In genomic region chr5:121510009-121510408, GRCm38 (mm10) we compare ENCODE assay signal across 30 mouse cellular contexts. TPM values are rescaled to one million over a fixed set of nuclear protein-coding genes. Genes with fewer than 3 reads are reported as not detected.
DNase-seq lines count a peak whose midpoint lies in the region; ATAC-seq and TF ChIP-seq lines count a peak whose summit lies in the region.
"Had no signal": no experiment of that assay in that cellular context is flagged by ENCODE, and none has a peak within 500 bp of the region (broad histone marks: within the 10 kb centered on the region; RNA-seq: fewer than 3 reads in every experiment).

No protein-coding gene starts in this region.

- H3K4me1 ChIP-seq in intestine, embryonic 15.5 days (replicated peaks): no peaks in the 10 kb centered on the region
- H3K4me1 ChIP-seq in intestine, postnatal 0 days (replicated peaks; ENCODE audit: control insufficient read depth, insufficient read depth, low read length): no peaks in the 10 kb centered on the region
- H3K4me1 ChIP-seq in small intestine, adult 2 months (ENCODE audit: control insufficient read depth, insufficient read depth, insufficient read length, low read length): peaks cover 9% of the 10 kb centered on the region; the same call in 1 of the 2 replicates
- H3K4me1 ChIP-seq: embryonic facial prominence, embryonic 13.5 days; embryonic facial prominence, embryonic 15.5 days; forebrain, embryonic 10.5 days; forebrain, embryonic 12.5 days had no signal

- no peaks in the 10 kb centered on the region for H3K27me3 ChIP-seq in intestine, embryonic 15.5 days (replicated peaks)
- no peaks in the 10 kb centered on the region for H3K27me3 ChIP-seq in intestine, postnatal 0 days (replicated peaks; ENCODE audit: control insufficient read depth, insufficient read depth, low read length)
- H3K27me3 ChIP-seq in small intestine, adult 2 months (ENCODE audit: control insufficient read depth, insufficient read depth, low read length): no peaks in the 10 kb centered on the region
- H3K27me3 ChIP-seq: embryonic facial prominence, embryonic 13.5 days; embryonic facial prominence, embryonic 15.5 days; forebrain, embryonic 12.5 days had no signal

- WGBS in intestine, embryonic 15.5 days: 67% methylated on average over 7 of the region's 7 CpGs
- WGBS in intestine, postnatal 0 days: 46% methylated on average over 7 of the region's 7 CpGs
- 37% methylated on average over 7 of the region's 7 CpGs for WGBS in small intestine, adult 2 months

- H3K27ac ChIP-seq in intestine, embryonic 15.5 days: peak overlapping the region; percentile 17; the same call in 1 of the 2 replicates
- no peak overlapping the region for H3K27ac ChIP-seq in intestine, postnatal 0 days (ENCODE audit: low read depth, low read length)
- peak overlapping the region; percentile 83 for H3K27ac ChIP-seq in small intestine, adult 2 months (ENCODE audit: insufficient read depth, low read depth, low read length)
- H3K27ac ChIP-seq: embryonic facial prominence, embryonic 13.5 days; embryonic facial prominence, embryonic 15.5 days; forebrain, embryonic 10.5 days; forebrain, embryonic 12.5 days had no signal

- TF ChIP-seq POLR2A in small intestine, adult 2 months (IDR thresholded peaks at IDR 0.05; ENCODE audit: low read depth, low read length): no peak

- no peaks in the 10 kb centered on the region for H3K36me3 ChIP-seq in intestine, embryonic 15.5 days
- H3K36me3 ChIP-seq in intestine, postnatal 0 days (ENCODE audit: control insufficient read depth, insufficient read depth): no peaks in the 10 kb centered on the region
- no peaks in the 10 kb centered on the region for H3K36me3 ChIP-seq in small intestine, adult 2 months (ENCODE audit: control insufficient read depth, insufficient read depth, low read length)
- H3K36me3 ChIP-seq: embryonic facial prominence, embryonic 13.5 days; embryonic facial prominence, embryonic 15.5 days; forebrain, embryonic 10.5 days; forebrain, embryonic 12.5 days; G1E had no signal

- intact Hi-C loops in gastrocnemius, postnatal 14 days (cut with DNase I; ENCODE audit: low total_unique reads): no loop called here

- no peak overlapping the region for H3K4me2 ChIP-seq in intestine, embryonic 15.5 days (replicated peaks)
- no peak overlapping the region for H3K4me2 ChIP-seq in intestine, postnatal 0 days (replicated peaks; ENCODE audit: low read depth)
- H3K4me2 ChIP-seq: embryonic facial prominence, embryonic 13.5 days; embryonic facial prominence, embryonic 15.5 days; forebrain, embryonic 12.5 days had no signal

- peak; percentile 82 for ATAC-seq in intestine, embryonic 15.5 days
- peak; percentile 92 for ATAC-seq in intestine, postnatal 0 days
- ATAC-seq: CD4-positive, CD25-positive, alpha-beta regulatory T cell, adult 4 months; forebrain, embryonic 14.5 days; forebrain, embryonic 16.5 days had no signal

- H3K9me3 ChIP-seq in intestine, embryonic 15.5 days: no peaks in the 10 kb centered on the region
- no peaks in the 10 kb centered on the region for H3K9me3 ChIP-seq in intestine, postnatal 0 days (ENCODE audit: control insufficient read depth)
- H3K9me3 ChIP-seq: embryonic facial prominence, embryonic 13.5 days; embryonic facial prominence, embryonic 15.5 days; forebrain, embryonic 10.5 days; forebrain, embryonic 12.5 days; G1E had no signal

- no peak overlapping the region for H3K9ac ChIP-seq in intestine, embryonic 15.5 days
- no peak overlapping the region for H3K9ac ChIP-seq in intestine, postnatal 0 days (ENCODE audit: low read depth, low read length)
- H3K9ac ChIP-seq: embryonic facial prominence, embryonic 13.5 days; embryonic facial prominence, embryonic 15.5 days; forebrain, embryonic 12.5 days had no signal

- TF ChIP-seq CTCF in intestine, postnatal 0 days (IDR thresholded peaks at IDR 0.05; ENCODE audit: low read depth): no peak
- TF ChIP-seq CTCF in small intestine, adult 2 months (IDR thresholded peaks at IDR 0.05; ENCODE audit: extremely low read depth, insufficient read length, insufficient replicate concordance, low read depth, low read length): no peak

- H3K4me3 ChIP-seq in intestine, embryonic 15.5 days (replicated peaks): no peak overlapping the region
- no peak overlapping the region for H3K4me3 ChIP-seq in intestine, postnatal 0 days (ENCODE audit: low read depth, low read length)
- H3K4me3 ChIP-seq in small intestine, adult 2 months (ENCODE audit: low read depth, low read length): no peak overlapping the region
- H3K4me3 ChIP-seq: embryonic facial prominence, embryonic 13.5 days; embryonic facial prominence, embryonic 15.5 days; erythroblast, embryonic 14.5 days; forebrain, embryonic 10.5 days; forebrain, embryonic 12.5 days had no signal

- no peak for DNase-seq in gastrocnemius, postnatal 14 days
- no peak for DNase-seq in layer of hippocampus, adult 9-11 months
- DNase-seq in layer of hippocampus, postnatal 36 days: no peak
- DNase-seq: adrenal gland, adult 2 months; adrenal gland, postnatal 10 days; adrenal gland, postnatal 25 days; B cell, adult 2 months; cerebellum, adult 11 months; cerebellum, adult 18-20 months; cerebellum, adult 8-10 months; cerebellum, adult 9-11 months; cerebellum, postnatal 14 days; cerebellum, postnatal 36 days; embryo, embryonic 11 days had no signal

RNA-seq across cellular contexts. Expression of gene Adam1b, which starts 6.8 kb away (rescaled TPM):
- 0.08 TPM in 1 of 2 replicates, not detected in the other for polyA plus RNA-seq in intestine, embryonic 15.5 days (2015; fragmentation: Nextera tagmentation; extraction: Ambion mirVana)
- polyA plus RNA-seq in intestine, postnatal 0 days (2015; fragmentation: Nextera tagmentation; extraction: Ambion mirVana): 0.04 TPM in 1 of 2 replicates, not detected in the other
- polyA plus RNA-seq in small intestine, adult 2 months (2012; rRNA removed): not detected in 2 replicates
- not detected for total RNA-seq in gastrocnemius, postnatal 14 days (2021)
- total RNA-seq in layer of hippocampus, postnatal 36 days (2021): under 1 TPM; 0.13 to 0.15 TPM
- total RNA-seq: adrenal gland, adult 2 months; adrenal gland, postnatal 10 days; adrenal gland, postnatal 25 days; adrenal gland, postnatal 4 days; G1E had no signal
- polyA plus RNA-seq: adrenal gland, adult 2 months; brain, embryonic 14.5 days; CD4-positive, CD25-positive, alpha-beta regulatory T cell, adult 4 months; embryonic facial prominence, embryonic 11.5 days; embryonic facial prominence, embryonic 13.5 days; embryonic facial prominence, embryonic 15.5 days; erythroblast, embryonic 14.5 days; forebrain, embryonic 10.5 days; forebrain, embryonic 14.5 days; G1E had no signal

RNA-seq across cellular contexts. Expression of gene Adam1a, which starts 35.3 kb away (rescaled TPM):
- 0.77 and 1.2 TPM in 2 replicates for polyA plus RNA-seq in intestine, embryonic 15.5 days (2015; fragmentation: Nextera tagmentation; extraction: Ambion mirVana)
- polyA plus RNA-seq in intestine, postnatal 0 days (2015; fragmentation: Nextera tagmentation; extraction: Ambion mirVana): 0.39 and 0.51 TPM in 2 replicates
- 1.9 and 3.7 TPM in 2 replicates for polyA plus RNA-seq in small intestine, adult 2 months (2012; rRNA removed)
- 1 to 10 TPM; 1.5 TPM for total RNA-seq in gastrocnemius, postnatal 14 days (2021)
- total RNA-seq in layer of hippocampus, postnatal 36 days (2021): 10 to 100 TPM; 17.3 to 19.8 TPM

RNA-seq across cellular contexts. Expression of gene Gm42878, which starts 35.3 kb away (rescaled TPM):
- not detected in 2 replicates for polyA plus RNA-seq in intestine, embryonic 15.5 days (2015; fragmentation: Nextera tagmentation; extraction: Ambion mirVana)
- not detected in 2 replicates for polyA plus RNA-seq in intestine, postnatal 0 days (2015; fragmentation: Nextera tagmentation; extraction: Ambion mirVana)
- not detected in 2 replicates for polyA plus RNA-seq in small intestine, adult 2 months (2012; rRNA removed)
- not detected for total RNA-seq in gastrocnemius, postnatal 14 days (2021)
- total RNA-seq in layer of hippocampus, postnatal 36 days (2021): 1 to 10 TPM in 1 of 2 experiments, not detected in 1; 2.3 TPM
- total RNA-seq: adrenal gland, adult 2 months; adrenal gland, postnatal 25 days; adrenal gland, postnatal 4 days; common myeloid progenitor, adult 5-6 weeks; G1E had no signal
- polyA plus RNA-seq: adrenal gland, adult 2 months; CD4-positive, CD25-positive, alpha-beta regulatory T cell, adult 4 months; embryonic facial prominence, embryonic 11.5 days; embryonic facial prominence, embryonic 13.5 days; embryonic facial prominence, embryonic 15.5 days; erythroblast, embryonic 14.5 days; forebrain, embryonic 10.5 days; forebrain, embryonic 12.5 days; forebrain, embryonic 14.5 days; forebrain, embryonic 16.5 days; G1E had no signal

RNA-seq across cellular contexts. Expression of gene Mapkapk5, which starts 35.7 kb away (rescaled TPM):
- polyA plus RNA-seq in intestine, embryonic 15.5 days (2015; fragmentation: Nextera tagmentation; extraction: Ambion mirVana): 45.5 and 50.7 TPM in 2 replicates
- 36.7 and 36.9 TPM in 2 replicates for polyA plus RNA-seq in intestine, postnatal 0 days (2015; fragmentation: Nextera tagmentation; extraction: Ambion mirVana)
- polyA plus RNA-seq in small intestine, adult 2 months (2012; rRNA removed): 20.4 and 36.5 TPM in 2 replicates
- 10 to 100 TPM; 57.3 to 64.1 TPM for total RNA-seq in gastrocnemius, postnatal 14 days (2021)
- total RNA-seq in layer of hippocampus, postnatal 36 days (2021): 10 to 100 TPM; 75.1 to 83.8 TPM

RNA-seq across cellular contexts. Expression of gene Erp29, which starts 57.7 kb away (rescaled TPM):
- polyA plus RNA-seq in intestine, embryonic 15.5 days (2015; fragmentation: Nextera tagmentation; extraction: Ambion mirVana): 173 and 204 TPM in 2 replicates
- 164 and 175 TPM in 2 replicates for polyA plus RNA-seq in intestine, postnatal 0 days (2015; fragmentation: Nextera tagmentation; extraction: Ambion mirVana)
- polyA plus RNA-seq in small intestine, adult 2 months (2012; rRNA removed): 24.5 and 35.6 TPM in 2 replicates
- total RNA-seq in gastrocnemius, postnatal 14 days (2021): 10 to 100 TPM; 50.7 to 61.3 TPM
- total RNA-seq in layer of hippocampus, postnatal 36 days (2021): 100 to 1,000 TPM; 145 to 147 TPM
